Mouse (Mus musculus): ENCODE results near the gene H2-Oa. TPM values are rescaled to one million over a fixed set of nuclear protein-coding genes. Genes with fewer than 3 reads are reported as not detected.

Gene H2-Oa
- total and polyA plus RNA-seq, 2 experiments from 2014 or later, result 0.31 TPM; not detected in 1

DNA sequence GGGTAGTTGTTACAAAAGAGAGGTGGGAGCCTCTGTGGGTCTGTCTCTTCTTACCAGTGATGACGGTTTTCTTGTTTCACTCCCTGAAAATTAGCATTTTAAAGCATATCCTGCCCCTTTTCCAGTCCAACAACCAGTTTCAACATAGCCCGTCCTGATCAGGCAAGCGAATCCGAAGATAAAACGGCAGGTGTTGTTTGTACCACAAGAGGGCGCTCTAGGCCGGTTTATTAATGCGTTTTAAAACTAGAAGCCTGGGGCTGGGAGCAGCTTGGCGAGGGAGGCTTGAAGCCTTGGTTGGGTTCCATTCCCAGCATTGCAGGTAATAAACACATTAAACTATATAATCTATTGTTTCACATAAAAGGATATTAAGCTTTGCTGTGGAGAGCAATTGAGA is 14.6 kb upstream of the H2-Oa start:
- H3K27me3 ChIP-seq (ENCODE audit: insufficient read depth, low read length), result peaks cover 3% of the 10 kb centered on the region; the same call in 1 of the 2 replicates
- peak; percentile 83 for TF ChIP-seq CTCF (IDR thresholded peaks at IDR 0.05; ENCODE audit: low read depth)
- DNase-seq (ENCODE audit: low spot score) (peak; percentile 93), ATAC-seq (peak; percentile 38; the same call in 1 of the 2 replicates)
- H3K27ac ChIP-seq, result no peak overlapping the region
- no peaks in the 10 kb centered on the region for H3K36me3 ChIP-seq (ENCODE audit: insufficient read depth, low read length)
- H3K4me3 ChIP-seq (ENCODE audit: low read length), result no peak overlapping the region
- WGBS, result under 1% methylated on average over 9 of the region's 9 CpGs
- H3K4me1 ChIP-seq (ENCODE audit: insufficient read depth, low read length), result no peaks in the 10 kb centered on the region
- H3K4me2 ChIP-seq (ENCODE audit: low read depth, low read length), result no peak overlapping the region
- H3K9me3 ChIP-seq (ENCODE audit: low read length), result no peaks in the 10 kb centered on the region
- H3K9ac ChIP-seq (replicated peaks; ENCODE audit: low read length), result no peak overlapping the region

DNA sequence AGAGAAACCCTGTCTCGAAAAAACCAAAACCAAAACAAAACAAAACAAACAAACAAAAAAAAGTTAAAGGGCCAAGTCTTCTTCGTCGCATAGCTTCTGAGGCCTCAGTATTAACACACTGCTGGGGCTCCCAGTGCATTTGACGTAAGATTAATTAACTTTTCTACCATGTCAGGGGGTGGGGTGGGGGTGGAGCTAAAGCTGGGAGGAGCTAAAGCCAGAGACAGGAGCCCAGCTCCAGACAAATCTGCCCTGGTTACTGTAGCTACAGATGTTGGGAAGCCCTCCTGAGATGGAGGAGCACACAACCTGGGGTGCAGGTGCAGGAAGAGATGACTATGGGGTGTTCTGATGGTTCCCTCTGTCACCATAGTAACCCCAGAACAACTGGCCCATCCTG is 14.0 kb upstream of the H2-Oa start:
- ATAC-seq, result no peak
- no peak for TF ChIP-seq CTCF (IDR thresholded peaks at IDR 0.05; ENCODE audit: low read depth)
- no peak for DNase-seq (ENCODE audit: low spot score)
- peaks cover 3% of the 10 kb centered on the region; the same call in 1 of the 2 replicates for H3K27me3 ChIP-seq (ENCODE audit: insufficient read depth, low read length)
- no peaks in the 10 kb centered on the region for H3K4me1 ChIP-seq (ENCODE audit: insufficient read depth, low read length)
- no peaks in the 10 kb centered on the region for H3K36me3 ChIP-seq (ENCODE audit: insufficient read depth, low read length)
- H3K27ac ChIP-seq, result no peak overlapping the region
- H3K4me2 ChIP-seq (ENCODE audit: low read depth, low read length), result no peak overlapping the region
- no peak overlapping the region for H3K9ac ChIP-seq (replicated peaks; ENCODE audit: low read length)
- no peaks in the 10 kb centered on the region for H3K9me3 ChIP-seq (ENCODE audit: low read length)
- 53% methylated on average over 4 of the region's 4 CpGs for WGBS
- H3K4me3 ChIP-seq (ENCODE audit: low read length), result no peak overlapping the region

DNA sequence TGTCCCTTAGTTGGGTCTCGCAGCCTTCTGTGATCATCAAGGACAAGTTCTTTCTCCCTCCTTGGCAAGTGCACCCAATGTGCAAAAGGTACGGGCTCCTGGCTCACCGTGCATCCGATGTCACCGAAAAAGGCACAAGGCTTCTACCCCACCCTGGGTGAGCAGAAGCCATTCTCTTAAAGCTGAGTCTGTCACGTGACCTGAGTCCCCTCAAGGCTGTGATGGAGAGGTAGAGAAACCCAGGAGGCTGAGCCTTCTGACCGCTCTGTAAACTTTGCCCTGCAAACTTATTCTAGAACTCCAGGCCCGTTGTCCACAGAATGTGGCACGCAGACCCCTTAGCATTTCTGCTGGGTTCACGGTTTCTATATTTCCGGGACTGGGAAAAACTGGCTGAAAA is 13.1 kb upstream of the H2-Oa start:
- ATAC-seq (no peak), DNase-seq (ENCODE audit: low spot score) (no peak)
- 92% methylated on average over 11 of the region's 11 CpGs for WGBS
- no peak for TF ChIP-seq CTCF (IDR thresholded peaks at IDR 0.05; ENCODE audit: low read depth)
- Histone ChIP-seq H3K4me3 (ENCODE audit: low read length) (no peak overlapping the region), H3K4me2 (ENCODE audit: low read depth, low read length) (no peak overlapping the region), H3K27ac (no peak overlapping the region), H3K27me3 (ENCODE audit: insufficient read depth, low read length) (peaks cover 3% of the 10 kb centered on the region; the same call in 1 of the 2 replicates), H3K9ac (replicated peaks; ENCODE audit: low read length) (no peak overlapping the region), H3K36me3 (ENCODE audit: insufficient read depth, low read length) (no peaks in the 10 kb centered on the region), H3K9me3 (ENCODE audit: low read length) (no peaks in the 10 kb centered on the region), H3K4me1 (ENCODE audit: insufficient read depth, low read length) (no peaks in the 10 kb centered on the region)

DNA sequence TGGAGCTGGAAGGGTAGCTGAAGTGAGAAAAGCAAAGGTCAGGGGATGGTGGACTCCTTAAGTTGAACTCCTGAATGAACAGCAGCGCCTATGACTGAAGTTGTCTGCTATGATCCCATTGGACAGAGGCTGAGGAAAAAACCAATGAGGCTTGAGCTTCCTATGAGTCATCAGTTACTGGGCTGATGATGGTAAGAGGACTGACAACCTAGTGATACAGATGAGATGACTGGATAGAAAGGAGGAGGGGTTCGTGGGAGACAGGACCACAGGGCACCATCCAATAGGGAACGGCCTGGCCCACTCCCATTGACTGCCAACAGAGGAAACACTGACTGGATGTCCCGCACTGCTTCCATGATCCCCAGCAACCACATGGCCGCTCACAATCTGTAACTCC is 12.5 kb upstream of the H2-Oa start:
- Histone ChIP-seq H3K27ac (no peak overlapping the region), H3K4me2 (ENCODE audit: low read depth, low read length) (no peak overlapping the region), H3K4me3 (ENCODE audit: low read length) (no peak overlapping the region), H3K36me3 (ENCODE audit: insufficient read depth, low read length) (no peaks in the 10 kb centered on the region), H3K4me1 (ENCODE audit: insufficient read depth, low read length) (no peaks in the 10 kb centered on the region), H3K27me3 (ENCODE audit: insufficient read depth, low read length) (peaks cover 3% of the 10 kb centered on the region; the same call in 1 of the 2 replicates), H3K9me3 (ENCODE audit: low read length) (no peaks in the 10 kb centered on the region), H3K9ac (replicated peaks; ENCODE audit: low read length) (no peak overlapping the region)
- WGBS, result 9% methylated on average over 5 of the region's 5 CpGs
- ATAC-seq (peak; percentile 88), DNase-seq (ENCODE audit: low spot score) (peak; percentile 82)
- no peak for TF ChIP-seq CTCF (IDR thresholded peaks at IDR 0.05; ENCODE audit: low read depth)

DNA sequence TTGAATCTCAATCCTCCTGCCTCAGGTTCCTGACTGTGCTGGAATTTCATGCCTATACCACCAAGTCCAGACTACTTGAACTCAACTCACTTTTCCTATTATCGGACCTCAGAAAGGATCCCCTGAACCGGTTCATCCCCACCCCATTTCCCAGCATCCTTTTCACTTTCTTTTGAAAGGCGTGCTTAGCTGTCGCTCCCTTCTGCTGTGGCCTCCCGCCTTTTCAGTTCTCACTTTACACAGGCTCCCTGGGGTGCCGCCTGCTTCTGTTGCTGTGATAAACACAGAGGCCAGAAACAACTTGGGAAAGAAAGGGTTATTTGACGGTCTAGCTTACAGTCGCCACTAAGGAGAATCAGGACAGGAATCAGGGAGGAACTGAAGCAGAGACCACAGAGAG is 9.0 kb upstream of the H2-Oa start:
- Histone ChIP-seq H3K4me2 (ENCODE audit: low read depth, low read length) (no peak overlapping the region), H3K27me3 (ENCODE audit: insufficient read depth, low read length) (no peaks in the 10 kb centered on the region), H3K27ac (no peak overlapping the region), H3K9ac (replicated peaks; ENCODE audit: low read length) (no peak overlapping the region), H3K36me3 (ENCODE audit: insufficient read depth, low read length) (no peaks in the 10 kb centered on the region), H3K9me3 (ENCODE audit: low read length) (no peaks in the 10 kb centered on the region), H3K4me3 (ENCODE audit: low read length) (no peak overlapping the region), H3K4me1 (ENCODE audit: insufficient read depth, low read length) (no peaks in the 10 kb centered on the region)
- 5% methylated on average over 8 of the region's 8 CpGs for WGBS
- TF ChIP-seq CTCF (IDR thresholded peaks at IDR 0.05; ENCODE audit: low read depth), result no peak
- ATAC-seq, result no peak
- no peak for DNase-seq (ENCODE audit: low spot score)

DNA sequence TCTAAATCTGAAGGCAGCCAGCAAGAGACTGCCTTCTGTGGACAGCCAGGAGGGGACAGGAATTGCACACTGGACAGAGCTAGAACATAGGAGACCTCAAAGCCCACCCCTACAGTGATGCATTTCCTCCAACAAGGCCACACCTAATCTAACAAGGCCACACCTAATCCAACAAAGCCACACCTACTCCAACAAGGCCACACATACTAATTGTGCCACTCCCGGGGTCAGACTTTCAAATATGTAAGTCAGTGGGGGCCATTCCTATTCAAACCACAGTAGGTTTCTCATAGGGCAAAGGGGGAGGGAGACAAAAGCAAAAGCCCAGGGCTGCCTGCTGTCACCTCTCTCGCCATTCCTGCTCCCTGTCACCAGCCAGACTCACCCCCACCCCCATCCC is 4.8 kb upstream of the H2-Oa start:
- ATAC-seq (no peak), DNase-seq (ENCODE audit: low spot score) (no peak)
- Histone ChIP-seq H3K36me3 (ENCODE audit: insufficient read depth, low read length) (no peaks in the 10 kb centered on the region), H3K9ac (replicated peaks; ENCODE audit: low read length) (no peak overlapping the region), H3K9me3 (ENCODE audit: low read length) (no peaks in the 10 kb centered on the region), H3K4me1 (ENCODE audit: insufficient read depth, low read length) (no peaks in the 10 kb centered on the region), H3K27me3 (ENCODE audit: insufficient read depth, low read length) (no peaks in the 10 kb centered on the region), H3K4me2 (ENCODE audit: low read depth, low read length) (no peak overlapping the region), H3K27ac (no peak overlapping the region), H3K4me3 (ENCODE audit: low read length) (no peak overlapping the region)
- WGBS, result 39% methylated on average over 2 of the region's 2 CpGs
- no peak for TF ChIP-seq CTCF (IDR thresholded peaks at IDR 0.05; ENCODE audit: low read depth)

GRCm38 (mm10) chr17:34088124-34088523 is 4.0 kb upstream of the H2-Oa start:
- ATAC-seq, result no peak
- no peak overlapping the region for H3K27ac ChIP-seq
- 79% methylated on average over 11 of the region's 11 CpGs for WGBS
- H3K4me1 ChIP-seq (ENCODE audit: insufficient read depth, low read length), result no peaks in the 10 kb centered on the region
- no peaks in the 10 kb centered on the region for H3K9me3 ChIP-seq (ENCODE audit: low read length)
- no peak overlapping the region for H3K9ac ChIP-seq (replicated peaks; ENCODE audit: low read length)
- no peaks in the 10 kb centered on the region for H3K27me3 ChIP-seq (ENCODE audit: insufficient read depth, low read length)
- no peak for TF ChIP-seq CTCF (IDR thresholded peaks at IDR 0.05; ENCODE audit: low read depth)
- no peak overlapping the region for H3K4me2 ChIP-seq (ENCODE audit: low read depth, low read length)
- no peak overlapping the region for H3K4me3 ChIP-seq (ENCODE audit: low read length)
- H3K36me3 ChIP-seq (ENCODE audit: insufficient read depth, low read length), result no peaks in the 10 kb centered on the region
- no peak for DNase-seq (ENCODE audit: low spot score)
